Mouse (Mus musculus): Measurements from ENCODE around the gene Dusp14.
A peak's percentile ranks its signal among the peaks of the same experiment; 100 is the strongest.

The Dusp14 gene

DNA sequence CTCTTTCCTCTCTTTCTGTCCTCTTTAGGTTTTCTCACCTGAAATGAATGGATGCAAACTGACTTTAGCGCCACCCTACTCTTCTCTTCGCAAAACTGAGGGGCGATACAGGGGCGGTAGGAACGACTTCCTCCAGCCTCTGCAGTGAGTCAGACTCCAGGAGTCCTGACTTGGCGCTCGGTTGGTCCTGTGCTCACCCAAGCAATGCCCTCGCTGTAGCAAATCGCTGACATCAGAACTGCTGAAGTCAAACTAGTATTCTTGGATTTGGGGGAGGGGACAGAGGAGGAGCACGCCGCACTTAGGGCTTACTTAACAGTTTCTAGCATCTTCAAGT lies at the start of gene Dusp14:
Gene Dusp14, minus strand, starts transcription at position 228 of the 337 bp plus-strand sequence.
- DNase-seq: peak; percentile 4

- DNase-seq: no peak
Measured at GRCm38 (mm10) chr11:84117431-84117830, 48.4 kb upstream of the Dusp14 start.

GRCm38 (mm10) chr11:84116221-84116620 lies 47.2 kb upstream of the Dusp14 start:
- DNase-seq: no peak

DNA sequence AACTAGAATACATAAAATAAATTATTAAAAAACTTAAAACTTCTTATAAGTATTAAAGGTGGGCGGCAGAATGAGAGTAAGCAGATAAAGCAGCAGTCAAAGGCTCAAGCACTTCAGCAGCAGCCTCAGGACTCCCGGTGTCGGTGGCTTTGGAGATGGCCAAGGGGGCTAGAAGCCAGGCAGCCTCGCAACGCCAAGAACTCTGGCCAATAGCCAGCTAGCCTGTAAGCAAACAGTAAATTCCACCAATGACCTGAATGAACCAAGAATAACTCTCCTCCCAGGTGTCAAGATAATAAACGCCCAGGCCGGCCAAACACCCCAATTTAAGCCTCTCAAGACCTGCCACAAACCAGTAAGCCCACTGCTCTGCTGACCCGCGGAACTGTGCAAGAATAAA lies 46.6 kb upstream of the Dusp14 start:
- DNase-seq: no peak

DNA sequence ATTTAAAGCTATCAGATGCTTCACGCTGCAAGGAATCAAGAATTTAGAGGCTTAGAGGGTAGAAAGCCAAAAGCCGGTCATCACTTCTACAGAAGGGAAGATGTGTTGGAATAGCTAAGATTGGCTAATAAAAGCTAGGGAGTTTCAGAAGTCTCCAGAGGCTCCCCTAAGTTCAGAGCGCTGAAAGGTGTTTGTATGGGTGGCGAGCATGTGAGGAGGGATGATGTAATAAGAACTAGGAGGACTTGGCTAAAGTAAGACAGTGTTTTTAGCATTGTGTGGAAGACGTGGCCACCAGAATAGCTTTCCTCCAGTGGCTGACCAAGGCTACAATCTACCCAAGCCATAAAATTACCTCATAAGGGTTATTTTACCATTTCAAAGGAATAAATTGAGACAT lies 44.6 kb upstream of the Dusp14 start:
- DNase-seq: no peak

- DNase-seq: no peak
Measured at GRCm38 (mm10) chr11:84107137-84107536, 38.1 kb upstream of the Dusp14 start.

DNA sequence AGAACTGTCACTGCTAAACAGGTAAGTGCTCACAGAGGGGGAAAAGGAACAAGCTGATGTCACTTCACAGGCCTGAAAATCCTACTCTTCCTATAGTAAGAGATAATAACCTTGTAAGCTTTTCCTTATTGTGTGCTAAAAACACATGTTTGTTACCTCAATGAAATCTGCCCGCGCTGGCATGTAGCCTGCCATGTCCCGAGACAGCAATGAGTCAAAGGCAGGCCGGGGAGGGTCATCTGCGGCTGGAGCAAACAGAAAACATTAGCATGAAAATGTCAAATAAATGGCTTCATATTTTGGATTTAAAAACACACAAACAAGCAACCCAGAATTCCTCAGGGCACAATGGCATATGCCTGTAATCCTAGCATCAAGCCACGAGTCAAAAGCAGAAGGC lies 35.0 kb upstream of the Dusp14 start:
- DNase-seq: no peak

DNA sequence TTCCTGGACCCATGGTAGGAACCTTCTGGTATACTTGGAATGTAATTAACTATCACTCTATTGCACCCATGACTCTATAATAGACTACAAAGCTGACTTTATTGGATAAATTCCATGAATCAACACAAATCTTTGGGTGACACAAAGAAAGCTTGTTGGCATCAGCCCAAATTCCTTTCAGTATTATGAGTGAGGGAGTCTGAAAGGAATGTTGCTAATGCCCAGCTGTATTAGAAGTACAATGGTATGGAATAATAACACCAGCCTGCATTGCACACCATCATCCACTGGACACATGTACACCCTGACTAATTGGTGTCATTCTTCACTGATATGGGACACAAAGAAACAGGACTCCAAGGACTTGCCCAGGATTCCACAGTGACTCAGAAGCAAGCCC lies 32.1 kb upstream of the Dusp14 start:
- DNase-seq: no peak

GRCm38 (mm10) chr11:84097251-84097998 lies 28.4 kb upstream of the Dusp14 start:
- DNase-seq: no peak

- DNase-seq: no peak
Measured at GRCm38 (mm10) chr11:84095084-84095483, 26.0 kb upstream of the Dusp14 start.

GRCm38 (mm10) chr11:84090572-84090971 lies 21.5 kb upstream of the Dusp14 start:
- DNase-seq: no peak

GRCm38 (mm10) chr11:84081901-84082300 lies 12.8 kb upstream of the Dusp14 start:
- no peak for DNase-seq

- DNase-seq: no peak
Measured at GRCm38 (mm10) chr11:84080327-84080726, 11.3 kb upstream of the Dusp14 start.

GRCm38 (mm10) chr11:84079887-84080286 lies 10.8 kb upstream of the Dusp14 start:
- no peak for DNase-seq

DNA sequence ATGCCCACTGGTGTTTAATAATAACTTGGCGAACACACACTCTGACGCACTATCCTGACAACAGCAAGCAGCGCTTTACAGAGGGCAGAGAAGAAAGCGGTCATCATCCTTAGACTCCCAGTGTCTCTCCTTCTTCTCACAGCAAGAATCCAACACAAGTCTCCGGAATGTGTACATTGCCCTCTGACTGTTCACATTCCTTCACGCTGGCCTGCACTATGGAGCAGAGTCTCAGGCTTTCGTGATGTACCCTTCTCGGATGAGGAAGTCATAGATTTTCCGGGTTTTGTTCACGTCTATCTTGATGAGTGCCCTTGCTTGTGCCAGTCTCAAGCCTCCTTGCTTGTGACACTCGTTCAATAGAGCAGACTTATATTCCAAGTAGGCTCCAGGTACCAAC lies 10.3 kb upstream of the Dusp14 start:
- no peak for DNase-seq

- DNase-seq: no peak
Measured at GRCm38 (mm10) chr11:84078601-84079000, 9.5 kb upstream of the Dusp14 start.

GRCm38 (mm10) chr11:84077008-84077407 lies 7.9 kb upstream of the Dusp14 start:
- DNase-seq: no peak

DNA sequence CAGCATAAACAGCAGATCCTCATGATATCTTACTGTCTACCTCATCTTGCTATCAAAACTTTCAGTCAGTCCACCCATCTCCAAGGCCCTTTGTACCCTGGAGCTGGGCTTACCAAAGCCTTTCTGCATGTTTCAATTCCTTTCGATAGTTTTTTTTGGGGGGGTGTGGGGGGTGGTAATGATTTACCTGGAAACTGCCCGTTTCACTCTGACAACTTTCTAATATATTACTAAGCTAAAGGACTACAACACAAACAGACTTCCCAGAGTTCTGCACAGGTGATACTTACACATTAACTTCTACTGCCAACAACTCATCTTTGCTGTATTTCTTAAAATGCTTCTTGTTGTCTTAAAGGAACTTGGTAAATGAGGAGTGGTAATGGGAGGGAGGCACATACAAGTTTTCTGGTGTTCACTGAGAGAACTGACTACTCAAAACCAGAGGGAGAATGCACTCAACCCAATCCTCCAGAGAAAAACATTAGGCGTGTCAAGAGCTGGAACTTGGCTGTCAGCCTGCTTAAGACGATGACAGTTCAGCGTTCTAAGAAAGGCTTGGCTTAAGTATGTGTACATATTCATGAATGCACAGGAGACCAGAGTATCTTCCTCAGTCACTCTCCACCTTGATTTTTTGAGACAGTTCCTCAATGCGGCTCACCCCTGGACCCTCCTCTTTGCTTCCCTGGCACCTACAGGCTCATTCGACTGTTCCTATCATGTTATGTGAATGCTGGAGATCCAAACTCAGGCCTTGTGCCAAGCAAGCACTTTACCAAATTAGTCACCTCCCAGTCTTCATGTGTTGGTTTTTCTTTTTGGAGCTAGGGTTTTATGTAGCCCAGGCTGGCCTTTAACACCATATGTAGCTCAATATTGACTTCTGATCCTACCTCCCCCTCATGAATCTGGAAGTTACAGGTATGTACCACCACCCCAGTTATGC lies 5.0 kb upstream of the Dusp14 start:
- no peak for DNase-seq

- no peak for DNase-seq
Measured at GRCm38 (mm10) chr11:84072904-84073651, 4.0 kb upstream of the Dusp14 start.

DNA sequence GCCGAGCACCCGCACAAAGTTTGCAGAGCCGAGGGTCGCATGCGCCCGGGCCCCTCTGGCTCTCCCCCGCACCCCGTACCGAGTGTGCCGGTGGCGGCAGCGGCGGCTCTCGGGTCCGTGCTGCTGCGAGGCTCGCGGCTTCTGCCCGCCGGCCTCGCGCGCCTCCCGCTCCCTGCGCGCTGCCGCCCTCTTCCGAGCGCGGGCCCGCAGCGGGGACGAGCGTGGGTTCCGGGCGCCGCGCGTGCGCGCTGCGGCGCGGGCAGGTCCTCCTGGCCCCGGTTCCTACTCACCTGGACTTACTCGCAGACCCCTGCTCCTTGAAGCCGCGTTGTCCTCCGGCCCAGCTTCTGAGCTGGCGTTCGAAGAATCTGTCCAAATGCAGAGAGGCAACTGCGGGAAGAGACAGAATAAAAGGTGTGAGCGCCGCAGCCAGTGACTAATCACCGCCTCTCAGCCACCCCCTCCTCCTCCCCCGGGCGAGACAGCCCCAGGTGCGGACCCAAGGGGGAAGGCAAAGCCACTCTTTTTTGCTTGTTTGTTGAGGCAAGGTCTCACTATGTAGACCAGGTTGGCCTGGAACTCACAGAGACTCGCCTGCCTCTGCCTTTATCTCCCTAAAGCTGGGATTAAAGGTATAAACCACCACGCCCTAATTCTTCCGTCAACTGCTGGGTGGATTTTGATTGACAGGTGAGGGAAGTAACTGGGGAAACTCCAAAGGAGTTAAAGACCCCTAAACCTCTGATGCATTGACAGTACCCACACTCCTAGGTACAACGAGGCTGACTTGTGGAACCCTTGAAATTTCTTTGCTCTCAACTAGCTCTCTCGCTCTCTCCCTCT lies 649 bp downstream of the Dusp14 start:
- DNase-seq: peak; percentile 62

- no peak for DNase-seq
Measured at GRCm38 (mm10) chr11:84067720-84068190, 1.3 kb downstream of the Dusp14 start.

DNA sequence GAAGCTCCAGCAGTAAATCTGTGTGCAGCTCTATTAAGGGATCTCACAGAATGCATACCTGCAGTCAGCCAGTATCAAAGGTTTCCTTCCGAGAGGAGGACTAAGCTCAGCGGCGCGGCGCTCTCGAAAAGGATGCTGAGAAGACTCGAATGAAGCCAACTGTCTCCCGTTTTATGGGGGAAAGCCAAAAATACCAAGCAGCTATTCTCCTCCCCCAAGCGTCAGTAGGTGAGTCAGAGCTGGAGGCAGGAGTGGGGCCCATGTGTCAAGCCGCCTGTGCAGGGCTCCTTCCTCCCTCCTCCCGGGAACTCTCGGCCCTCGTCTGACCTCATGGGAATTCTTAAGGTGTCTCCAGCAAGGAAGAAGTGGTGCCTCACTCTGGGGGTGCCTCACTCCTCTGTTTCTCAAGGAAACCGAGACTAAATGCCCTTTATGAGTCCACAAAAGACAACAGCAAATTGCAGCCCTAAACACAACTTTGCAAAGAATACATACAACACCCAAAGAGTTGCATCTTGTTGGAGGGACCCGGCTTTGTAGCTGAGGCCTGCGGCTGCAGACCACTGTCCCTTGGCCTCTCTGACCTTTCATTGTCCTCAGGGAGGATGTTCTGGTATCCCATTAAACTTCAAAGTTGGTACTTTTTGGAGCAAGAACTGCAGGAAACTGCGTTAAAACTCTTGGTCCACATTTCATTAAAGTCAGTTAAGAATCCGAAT lies 2.0 kb downstream of the Dusp14 start:
- peak; percentile 6 for DNase-seq

Measured in thymus, postnatal 25 days (tissue).